Mouse (Mus musculus) thymus, postnatal 10 days (tissue): ENCODE results near the gene March6.

Experiments
- DNase-seq, 2 experiments: peaks; one replicate each; pipeline ENCODE4 v3.0.0; 2021; ENCODE audit warnings: low spot score in 2 of 2

Gene March6

GRCm38 (mm10) chr15:31454096-31454860 is 76.6 kb downstream of the March6 start:
- DNase-seq = no peak

- DNase-seq = peak; percentile 32 to 34
Measured at GRCm38 (mm10) chr15:31453098-31453916, 77.5 kb downstream of the March6 start, which contains the start of gene Ropn1l. Ropn1l (minus strand) TSS chr15:31453737.

GRCm38 (mm10) chr15:31452336-31453097 is 78.3 kb downstream of the March6 start:
- no peak for DNase-seq

- no peak for DNase-seq
Measured at GRCm38 (mm10) chr15:31449772-31450171, 81.1 kb downstream of the March6 start.

GRCm38 (mm10) chr15:31447121-31447520 is 83.7 kb downstream of the March6 start:
- peak in 1 of 2 experiments; percentile 17 for DNase-seq

GRCm38 (mm10) chr15:31442698-31443097 is 88.2 kb downstream of the March6 start:
- DNase-seq = no peak

- DNase-seq = no peak
Measured at GRCm38 (mm10) chr15:31441996-31442395, 88.9 kb downstream of the March6 start.

GRCm38 (mm10) chr15:31436811-31437210 is 94.0 kb downstream of the March6 start:
- DNase-seq = no peak

- DNase-seq = no peak
Measured at GRCm38 (mm10) chr15:31436083-31436482, 94.8 kb downstream of the March6 start.

- DNase-seq = no peak
Measured at GRCm38 (mm10) chr15:31433768-31434167, 97.1 kb downstream of the March6 start.

GRCm38 (mm10) chr15:31431847-31432246 is 99.0 kb downstream of the March6 start:
- no peak for DNase-seq

GRCm38 (mm10) chr15:31430014-31430413 is 100.8 kb downstream of the March6 start:
- DNase-seq = no peak

- no peak for DNase-seq
Measured at GRCm38 (mm10) chr15:31429429-31429828, 101.4 kb downstream of the March6 start.

GRCm38 (mm10) chr15:31428571-31428970 is 102.3 kb downstream of the March6 start:
- DNase-seq = no peak

GRCm38 (mm10) chr15:31427390-31427789 is 103.5 kb downstream of the March6 start:
- DNase-seq = no peak

GRCm38 (mm10) chr15:31426066-31426706 is 104.7 kb downstream of the March6 start:
- DNase-seq = no peak

- no peak for DNase-seq
Measured at GRCm38 (mm10) chr15:31422649-31423369, 108.0 kb downstream of the March6 start.

- peak; percentile 15 to 27 for DNase-seq
Measured at GRCm38 (mm10) chr15:31419037-31419436, 111.8 kb downstream of the March6 start.

- no peak for DNase-seq
Measured at GRCm38 (mm10) chr15:31418686-31419024, 112.2 kb downstream of the March6 start.

GRCm38 (mm10) chr15:31417796-31418685 is 112.8 kb downstream of the March6 start:
- DNase-seq = no peak
